Mouse (Mus musculus) limb, embryonic 15.5 days (tissue): ENCODE data around the gene Bace1. TPM values are rescaled to one million over a fixed set of nuclear protein-coding genes. Genes with fewer than 3 reads are reported as not detected.

Experiments used
- ATAC-seq: fragments of 200-750 bp; cut with Nextera tagmentation; 2 replicates; pipeline ENCODE4 v1.8.0; 2017; ENCODE audit warnings: low read depth, moderate TSS enrichment; ENCODE audit not compliant: insufficient number of reproducible peaks, low FRiP score, low TSS enrichment
- H3K27ac ChIP-seq: fragments of 300-500 bp; sonication (generic); 2 replicates; pipeline ENCODE4 v1.5.1; 2015; ENCODE audit warnings: moderate library complexity, mild to moderate bottlenecking, inconsistent platforms
- H3K27me3 ChIP-seq: fragments of 300-500 bp; sonication (generic); 2 replicates; pipeline ENCODE4 v1.6.1; 2015; ENCODE audit warnings: inconsistent platforms
- H3K36me3 ChIP-seq: fragments of 300-500 bp; sonication (generic); 2 replicates; pipeline ENCODE4 v1.6.1; 2015; ENCODE audit warnings: inconsistent platforms
- H3K4me1 ChIP-seq: fragments of 300-500 bp; sonication (generic); 2 replicates; pipeline ENCODE4 v1.6.1; 2015; ENCODE audit warnings: inconsistent platforms
- H3K4me2 ChIP-seq: fragments of 300-500 bp; sonication (generic); 2 replicates; pipeline ENCODE4 v1.6.1; 2015; ENCODE audit warnings: mild to moderate bottlenecking, inconsistent platforms
- H3K4me3 ChIP-seq: fragments of 300-500 bp; sonication (generic); 2 replicates; pipeline ENCODE4 v1.5.1; 2015; ENCODE audit warnings: mild to moderate bottlenecking, inconsistent platforms
- H3K9ac ChIP-seq: fragments of 300-500 bp; sonication (generic); 2 replicates; pipeline ENCODE4 v1.6.1; 2015; ENCODE audit warnings: inconsistent platforms
- H3K9me3 ChIP-seq: fragments of 300-500 bp; sonication (generic); 2 replicates; pipeline ENCODE4 v1.6.1; 2016; ENCODE audit warnings: inconsistent platforms
- WGBS: fragments of 180-500 bp; shearing (Covaris S2); methylation state at CpG from one replicate; pipeline ENCODE4 v1.1.7; 2015; 5-methylcytosine and 5-hydroxymethylcytosine counted together
- polyA plus RNA-seq: library from polyadenylated mRNA; unstranded; fragments of >200 nt; fragmentation: Nextera tagmentation; extraction: Ambion mirVana; gene quantifications from 2 replicates; pipeline ENCODE4 v1.2.1, GENCODE M21; 2015

The Bace1 gene
- polyA plus RNA-seq: 37.2 and 41.8 TPM in 2 replicates

GRCm38 (mm10) chr9:45838434-45839138, at the start of gene Bace1:
Bace1 (plus strand) TSS chr9:45838580.
- Histone ChIP-seq H3K9ac (peak within 1 kb of the TSS; percentile 75), H3K36me3 (no peaks in the 10 kb centered on the region), H3K9me3 (no peaks in the 10 kb centered on the region), H3K27me3 (no peaks in the 10 kb centered on the region), H3K4me2 (peak within 1 kb of the TSS; percentile 91), H3K4me3 (peak within 1 kb of the TSS; percentile 81), H3K27ac (peak within 1 kb of the TSS; percentile 76), H3K4me1 (peaks cover 28% of the 10 kb centered on the region)
- peak; percentile 83 for ATAC-seq
- 0% methylated on average over 40 of the region's 40 CpGs for WGBS

DNA sequence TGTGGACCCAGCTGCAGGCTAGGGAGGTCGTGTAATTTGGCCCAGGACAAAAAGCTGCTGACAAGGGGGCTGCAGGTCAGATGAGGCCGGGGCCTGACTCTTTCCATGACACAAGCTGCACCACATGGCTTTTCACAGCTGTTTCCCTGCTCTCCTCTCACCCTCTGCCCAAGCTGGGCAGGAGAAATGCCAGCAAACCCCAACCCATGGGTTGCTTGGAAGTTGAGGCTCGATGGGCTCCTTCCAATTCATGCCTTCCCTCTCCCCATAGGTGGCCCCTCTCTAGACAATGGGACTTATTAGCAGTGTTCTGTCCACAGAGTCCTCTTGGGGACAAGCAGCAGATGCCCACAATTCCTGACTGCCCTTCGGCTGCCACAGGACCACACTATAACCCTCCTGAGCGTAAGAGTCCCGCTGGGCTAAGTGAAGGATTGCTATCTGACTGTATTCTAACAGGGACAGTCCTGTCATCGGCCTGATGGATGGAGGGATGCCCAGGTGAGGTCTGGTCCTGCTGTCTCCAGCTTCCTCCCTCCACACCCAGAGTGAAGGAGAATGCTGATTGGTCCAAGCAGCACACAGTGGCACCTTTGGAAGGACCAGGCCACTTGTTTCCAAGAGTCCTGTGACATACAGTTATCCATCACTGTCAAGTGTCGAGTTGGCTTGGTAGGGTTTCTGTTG, 46.8 kb upstream of the Bace1 start:
- ATAC-seq: no peak
- Histone ChIP-seq H3K4me1 (peaks cover 7% of the 10 kb centered on the region; the same call in 1 of the 2 replicates), H3K36me3 (peaks cover 42% of the 10 kb centered on the region), H3K9me3 (no peaks in the 10 kb centered on the region), H3K27ac (no peak overlapping the region), H3K27me3 (no peaks in the 10 kb centered on the region), H3K4me3 (no peak overlapping the region), H3K9ac (no peak overlapping the region), H3K4me2 (no peak overlapping the region)
- WGBS: 74% methylated on average over 8 of the region's 8 CpGs

DNA sequence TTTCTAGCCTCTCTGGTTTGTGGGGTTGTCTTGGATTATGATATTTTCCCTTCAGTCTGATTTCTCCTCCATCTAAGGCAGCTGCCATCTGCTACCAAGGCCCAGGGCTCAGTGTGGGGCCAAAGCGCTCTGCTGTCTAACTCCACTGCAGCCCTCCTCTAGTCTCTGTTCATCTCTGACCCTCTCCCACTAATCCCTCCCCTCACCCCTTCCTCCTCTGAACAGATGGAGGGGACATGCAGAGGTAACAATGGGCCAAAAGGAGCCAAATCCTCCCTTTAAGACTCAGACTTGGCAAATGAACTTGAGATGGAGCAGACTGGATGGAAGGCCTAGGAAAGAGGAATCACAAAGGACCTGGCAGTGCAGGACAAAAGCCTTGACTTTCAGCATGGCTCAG, 46.1 kb upstream of the Bace1 start:
- Histone ChIP-seq H3K4me1 (peaks cover 7% of the 10 kb centered on the region; the same call in 1 of the 2 replicates), H3K4me3 (no peak overlapping the region), H3K27ac (no peak overlapping the region), H3K9me3 (no peaks in the 10 kb centered on the region), H3K27me3 (no peaks in the 10 kb centered on the region), H3K9ac (no peak overlapping the region), H3K36me3 (peaks cover 38% of the 10 kb centered on the region), H3K4me2 (no peak overlapping the region)
- 79% methylated on average over 1 of the region's 1 CpGs for WGBS
- no peak for ATAC-seq

GRCm38 (mm10) chr9:45793697-45794096, 44.7 kb upstream of the Bace1 start:
- Histone ChIP-seq H3K9ac (no peak overlapping the region), H3K4me3 (no peak overlapping the region), H3K27me3 (no peaks in the 10 kb centered on the region), H3K4me2 (no peak overlapping the region), H3K4me1 (peaks cover 15% of the 10 kb centered on the region), H3K36me3 (peaks cover 37% of the 10 kb centered on the region), H3K27ac (no peak overlapping the region), H3K9me3 (no peaks in the 10 kb centered on the region)
- 79% methylated on average over 6 of the region's 6 CpGs for WGBS
- no peak for ATAC-seq

GRCm38 (mm10) chr9:45795722-45796121, 42.7 kb upstream of the Bace1 start:
- whole genome bisulfite sequencing: 66% methylated on average over 5 of the region's 5 CpGs
- Histone ChIP-seq H3K36me3 (peaks cover 34% of the 10 kb centered on the region), H3K9me3 (no peaks in the 10 kb centered on the region), H3K27ac (peak overlapping the region; percentile 61), H3K4me3 (no peak overlapping the region), H3K9ac (no peak overlapping the region), H3K4me1 (peaks cover 23% of the 10 kb centered on the region), H3K27me3 (no peaks in the 10 kb centered on the region), H3K4me2 (no peak overlapping the region)
- no peak for ATAC-seq

GRCm38 (mm10) chr9:45797271-45797670, 41.1 kb upstream of the Bace1 start:
- no peak overlapping the region for H3K4me3 ChIP-seq
- H3K4me2 ChIP-seq: no peak overlapping the region
- H3K9ac ChIP-seq: no peak overlapping the region
- H3K27me3 ChIP-seq: no peaks in the 10 kb centered on the region
- peaks cover 30% of the 10 kb centered on the region for H3K36me3 ChIP-seq
- ATAC-seq: no peak
- H3K9me3 ChIP-seq: no peaks in the 10 kb centered on the region
- peaks cover 23% of the 10 kb centered on the region for H3K4me1 ChIP-seq
- no peak overlapping the region for H3K27ac ChIP-seq
- WGBS: 84% methylated on average over 3 of the region's 3 CpGs

- ATAC-seq: peak; percentile 52
- Histone ChIP-seq H3K27me3 (no peaks in the 10 kb centered on the region), H3K27ac (0 out of 2 replicates have a peak overlapping the region, but pooled peaks have one; percentile 6), H3K4me2 (peak overlapping the region; percentile 15; the same call in 1 of the 2 replicates), H3K4me1 (peaks cover 23% of the 10 kb centered on the region), H3K9ac (no peak overlapping the region), H3K4me3 (no peak overlapping the region), H3K36me3 (peaks cover 20% of the 10 kb centered on the region; the same call in 1 of the 2 replicates), H3K9me3 (no peaks in the 10 kb centered on the region)
- WGBS: 13% methylated on average over 13 of the region's 13 CpGs
These were observed 39.8 kb upstream of the Bace1 start for GRCm38 (mm10) chr9:45798467-45799164.

GRCm38 (mm10) chr9:45799402-45799801, 39.0 kb upstream of the Bace1 start:
- Histone ChIP-seq H3K4me1 (peaks cover 23% of the 10 kb centered on the region), H3K4me3 (no peak overlapping the region), H3K27me3 (no peaks in the 10 kb centered on the region), H3K36me3 (peaks cover 16% of the 10 kb centered on the region; the same call in 1 of the 2 replicates), H3K4me2 (no peak overlapping the region), H3K9me3 (no peaks in the 10 kb centered on the region), H3K9ac (0 out of 2 replicates have a peak overlapping the region, but pooled peaks have one; percentile 7), H3K27ac (no peak overlapping the region)
- no peak for ATAC-seq
- WGBS: 65% methylated on average over 8 of the region's 8 CpGs

DNA sequence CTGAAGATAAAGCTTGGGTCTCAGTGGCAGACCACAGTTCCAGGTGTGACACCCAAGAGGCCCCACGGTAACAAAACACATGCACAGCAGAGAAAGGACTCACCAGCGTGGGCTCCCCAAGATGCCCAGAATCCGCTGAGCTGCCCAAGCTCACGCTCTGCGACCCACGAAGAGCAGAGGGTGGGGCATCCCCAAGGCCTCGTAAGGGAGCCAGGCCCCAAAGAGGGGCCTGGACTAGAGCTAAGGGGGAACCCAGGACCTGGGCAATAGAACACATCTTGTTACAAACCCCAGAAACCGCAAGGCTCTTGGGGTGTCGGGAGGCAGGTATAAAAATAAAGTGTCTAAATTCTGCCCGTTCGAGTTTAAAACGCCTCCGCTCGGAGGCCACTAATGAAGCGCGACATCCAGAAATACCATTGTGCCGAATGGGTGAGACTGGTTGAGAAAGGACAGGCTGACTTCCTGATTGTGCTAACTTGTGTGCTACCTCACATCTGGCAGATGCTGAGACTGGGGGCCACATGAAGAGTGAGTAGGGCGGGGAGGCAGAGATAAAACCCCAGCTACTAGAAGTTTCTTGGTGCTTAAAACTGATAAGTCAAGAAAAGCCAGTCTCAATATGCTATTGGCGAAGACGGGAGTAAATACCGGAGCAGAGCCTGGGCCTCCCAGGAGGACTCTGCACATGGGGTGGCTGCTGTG, 35.2 kb upstream of the Bace1 start:
- Histone ChIP-seq H3K27ac (no peak overlapping the region), H3K27me3 (no peaks in the 10 kb centered on the region), H3K4me2 (no peak overlapping the region), H3K9me3 (no peaks in the 10 kb centered on the region), H3K4me1 (peaks cover 12% of the 10 kb centered on the region), H3K4me3 (no peak overlapping the region), H3K36me3 (peaks cover 46% of the 10 kb centered on the region), H3K9ac (no peak overlapping the region)
- no peak for ATAC-seq
- 86% methylated on average over 21 of the region's 21 CpGs for WGBS

GRCm38 (mm10) chr9:45806847-45807246, 31.5 kb upstream of the Bace1 start:
- no peaks in the 10 kb centered on the region for H3K9me3 ChIP-seq
- WGBS: 94% methylated on average over 11 of the region's 11 CpGs
- H3K36me3 ChIP-seq: peaks cover 42% of the 10 kb centered on the region

DNA sequence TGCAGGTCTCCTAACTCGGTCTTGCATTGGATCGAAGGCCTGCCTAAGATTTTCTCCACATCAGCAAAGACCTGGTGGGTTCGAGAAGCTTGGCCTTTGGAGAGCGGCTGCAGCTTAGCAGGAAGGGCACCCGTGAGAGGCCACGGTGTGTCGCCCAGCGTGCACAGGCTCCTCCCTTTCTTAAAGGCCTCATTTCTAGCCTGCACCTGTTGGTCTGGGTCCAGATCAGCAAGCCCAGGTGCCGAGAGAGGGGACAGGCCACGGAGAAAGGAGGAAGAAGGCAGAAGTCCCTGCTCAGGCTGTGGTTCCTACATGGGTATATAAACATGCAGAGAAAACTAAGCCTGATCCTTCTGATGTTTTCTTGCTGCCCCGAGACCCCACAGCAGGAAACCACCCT, 31.0 kb upstream of the Bace1 start:
- peaks cover 41% of the 10 kb centered on the region for H3K36me3 ChIP-seq
- H3K4me1 ChIP-seq: no peaks in the 10 kb centered on the region
- no peak overlapping the region for H3K4me3 ChIP-seq
- H3K9me3 ChIP-seq: no peaks in the 10 kb centered on the region
- no peak for ATAC-seq
- 80% methylated on average over 11 of the region's 11 CpGs for WGBS
- no peaks in the 10 kb centered on the region for H3K27me3 ChIP-seq
- no peak overlapping the region for H3K4me2 ChIP-seq
- no peak overlapping the region for H3K27ac ChIP-seq
- no peak overlapping the region for H3K9ac ChIP-seq

More at GRCm38 (mm10) chr9:45806847-45807246, 31.5 kb upstream of the Bace1 start:
- ATAC-seq: no peak
- Histone ChIP-seq H3K9ac (no peak overlapping the region), H3K4me3 (no peak overlapping the region), H3K27me3 (no peaks in the 10 kb centered on the region), H3K27ac (no peak overlapping the region), H3K4me1 (no peaks in the 10 kb centered on the region), H3K4me2 (no peak overlapping the region)
